Mouse (Mus musculus): ENCODE measurements around the gene 1700023F06Rik. TPM values are rescaled to one million over a fixed set of nuclear protein-coding genes. Genes with fewer than 3 reads are reported as not detected.

The 1700023F06Rik gene
- polyA plus RNA-seq, 1 experiment = not detected

- Histone ChIP-seq H3K4me1 (ENCODE audit: control insufficient read depth) (no peaks in the 10 kb centered on the region), H3K36me3 (ENCODE audit: control insufficient read depth) (no peaks in the 10 kb centered on the region), H3K27me3 (ENCODE audit: control insufficient read depth) (peaks cover 56% of the 10 kb centered on the region), H3K9me3 (ENCODE audit: control insufficient read depth, low read length) (no peaks in the 10 kb centered on the region), H3K4me3 (replicated peaks) (no peak overlapping the region)
- TF ChIP-seq GATA1 (IDR thresholded peaks at IDR 0.05; ENCODE audit: low read length) (no peak), TAL1 (IDR thresholded peaks at IDR 0.05; ENCODE audit: low read length) (no peak)
These were observed 11.0 kb downstream of the 1700023F06Rik start for GRCm38 (mm10) chr11:103197340-103197739.

DNA sequence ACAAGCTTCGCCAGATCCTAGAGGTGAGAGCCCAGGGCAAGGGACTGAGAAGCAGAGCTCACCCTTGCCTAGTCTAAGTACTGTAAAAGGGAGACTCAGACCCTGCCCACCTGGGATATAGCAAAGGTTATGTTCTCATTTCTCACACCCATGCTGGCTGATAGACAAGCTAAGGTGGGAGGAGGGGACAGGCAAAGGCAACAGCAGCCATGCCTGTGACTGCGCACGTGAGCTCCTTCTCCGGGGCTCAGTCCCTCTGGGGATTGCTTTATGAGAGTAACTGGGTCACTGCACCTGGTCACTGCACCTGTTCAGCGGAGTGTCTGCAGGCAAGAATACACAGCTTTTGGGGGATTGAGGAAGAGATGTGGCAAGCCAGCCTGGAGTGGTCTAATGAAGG, 12.7 kb downstream of the 1700023F06Rik start:
- H3K36me3 ChIP-seq (ENCODE audit: control insufficient read depth) = no peaks in the 10 kb centered on the region
- H3K27me3 ChIP-seq (ENCODE audit: control insufficient read depth) = peaks cover 61% of the 10 kb centered on the region
- no peak for TF ChIP-seq TAL1 (IDR thresholded peaks at IDR 0.05; ENCODE audit: low read length)
- TF ChIP-seq GATA1 (IDR thresholded peaks at IDR 0.05; ENCODE audit: low read length) = no peak
- no peak overlapping the region for H3K4me3 ChIP-seq (replicated peaks)
- no peaks in the 10 kb centered on the region for H3K9me3 ChIP-seq (ENCODE audit: control insufficient read depth, low read length)
- H3K4me1 ChIP-seq (ENCODE audit: control insufficient read depth) = no peaks in the 10 kb centered on the region

DNA sequence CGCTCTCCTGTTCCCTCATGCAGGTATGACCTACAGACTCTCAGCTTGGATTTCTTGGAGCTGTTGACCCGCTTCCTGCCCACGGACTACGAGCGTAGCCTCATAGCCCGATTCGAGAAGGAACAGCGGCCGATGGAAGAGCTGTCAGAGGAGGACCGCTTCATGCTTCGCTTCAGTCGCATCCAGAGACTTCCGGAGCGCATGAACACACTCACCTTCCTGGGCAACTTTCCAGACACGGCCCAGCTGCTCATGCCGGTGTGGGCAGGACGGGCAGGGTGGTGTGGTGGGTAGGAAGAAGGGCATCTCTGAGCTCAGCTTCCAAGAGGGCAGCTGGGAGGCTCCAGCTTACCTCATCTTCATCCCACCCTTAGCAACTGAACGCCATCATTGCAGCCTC, 13.1 kb downstream of the 1700023F06Rik start:
- Histone ChIP-seq H3K9me3 (ENCODE audit: control insufficient read depth, low read length) (no peaks in the 10 kb centered on the region), H3K36me3 (ENCODE audit: control insufficient read depth) (no peaks in the 10 kb centered on the region), H3K27me3 (ENCODE audit: control insufficient read depth) (peaks cover 60% of the 10 kb centered on the region), H3K4me1 (ENCODE audit: control insufficient read depth) (no peaks in the 10 kb centered on the region), H3K4me3 (replicated peaks) (no peak overlapping the region)
- no peak for TF ChIP-seq TAL1 (IDR thresholded peaks at IDR 0.05; ENCODE audit: low read length)
- TF ChIP-seq GATA1 (IDR thresholded peaks at IDR 0.05; ENCODE audit: low read length) = no peak

- H3K4me1 ChIP-seq (ENCODE audit: control insufficient read depth) = no peaks in the 10 kb centered on the region
- H3K36me3 ChIP-seq (ENCODE audit: control insufficient read depth) = no peaks in the 10 kb centered on the region
- H3K4me3 ChIP-seq (replicated peaks) = no peak overlapping the region
- no peaks in the 10 kb centered on the region for H3K9me3 ChIP-seq (ENCODE audit: control insufficient read depth, low read length)
- no peak for TF ChIP-seq GATA1 (IDR thresholded peaks at IDR 0.05; ENCODE audit: low read length)
- no peak for TF ChIP-seq TAL1 (IDR thresholded peaks at IDR 0.05; ENCODE audit: low read length)
- H3K27me3 ChIP-seq (ENCODE audit: control insufficient read depth) = peaks cover 46% of the 10 kb centered on the region
These were observed 14.6 kb downstream of the 1700023F06Rik start for GRCm38 (mm10) chr11:103193825-103194168.

DNA sequence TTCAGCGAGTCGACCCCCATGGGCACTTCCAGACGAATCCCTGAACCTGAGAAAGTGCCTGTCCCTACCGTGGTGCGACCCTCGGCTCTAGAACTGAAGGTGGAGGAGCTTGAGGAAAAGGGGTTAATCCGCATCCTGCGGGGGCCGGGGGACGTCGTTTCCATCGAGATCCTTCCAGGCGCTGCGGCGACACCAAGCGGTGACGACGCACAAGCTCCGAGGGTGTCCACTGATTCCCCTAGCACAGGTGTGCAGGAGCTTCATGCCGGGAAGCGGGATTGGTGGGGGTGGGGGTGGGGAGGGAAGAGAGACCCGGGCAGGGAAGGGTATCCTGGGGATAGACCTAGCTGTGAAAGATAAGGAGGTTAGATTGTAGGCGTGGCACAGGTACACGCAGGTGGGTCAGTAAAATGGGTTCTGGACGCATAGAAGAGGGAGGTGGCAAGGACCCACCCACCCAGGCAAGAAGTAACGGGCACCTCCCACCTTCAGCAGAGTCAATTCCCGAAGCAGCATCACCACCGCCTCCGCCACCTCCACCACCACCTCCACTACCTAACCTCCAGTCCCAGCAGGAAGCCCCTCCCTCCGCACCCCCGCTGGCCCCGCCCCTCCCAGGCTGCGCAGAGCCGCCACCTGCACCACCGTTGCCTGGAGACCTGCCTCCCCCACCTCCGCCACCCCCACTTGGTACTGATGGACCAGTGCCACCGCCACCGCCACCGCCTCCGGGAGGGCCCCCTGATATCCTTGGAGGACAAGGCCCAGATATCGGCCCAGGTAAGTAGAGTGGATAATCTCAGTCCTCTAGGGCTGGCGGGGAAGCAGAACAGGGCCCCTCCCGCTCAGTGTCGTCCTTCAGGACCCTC, 15.2 kb downstream of the 1700023F06Rik start:
- no peak overlapping the region for H3K4me3 ChIP-seq (replicated peaks)
- no peaks in the 10 kb centered on the region for H3K9me3 ChIP-seq (ENCODE audit: control insufficient read depth, low read length)
- H3K4me1 ChIP-seq (ENCODE audit: control insufficient read depth) = no peaks in the 10 kb centered on the region
- no peaks in the 10 kb centered on the region for H3K36me3 ChIP-seq (ENCODE audit: control insufficient read depth)
- peaks cover 42% of the 10 kb centered on the region for H3K27me3 ChIP-seq (ENCODE audit: control insufficient read depth)
- TF ChIP-seq TAL1 (IDR thresholded peaks at IDR 0.05; ENCODE audit: low read length) = no peak
- TF ChIP-seq GATA1 (IDR thresholded peaks at IDR 0.05; ENCODE audit: low read length) = no peak

GRCm38 (mm10) chr11:103192230-103192955, 16.0 kb downstream of the 1700023F06Rik start:
- Histone ChIP-seq H3K4me3 (replicated peaks) (no peak overlapping the region), H3K36me3 (ENCODE audit: control insufficient read depth) (no peaks in the 10 kb centered on the region), H3K27me3 (ENCODE audit: control insufficient read depth) (peaks cover 36% of the 10 kb centered on the region)

GRCm38 (mm10) chr11:103184891-103185290, 23.5 kb downstream of the 1700023F06Rik start:
- TF ChIP-seq GATA1 (IDR thresholded peaks at IDR 0.05; ENCODE audit: low read length) = no peak
- TF ChIP-seq TAL1 (IDR thresholded peaks at IDR 0.05; ENCODE audit: low read length) = no peak
- no peaks in the 10 kb centered on the region for H3K27me3 ChIP-seq (ENCODE audit: control insufficient read depth)
- H3K9me3 ChIP-seq (ENCODE audit: control insufficient read depth, low read length) = no peaks in the 10 kb centered on the region
- H3K36me3 ChIP-seq (ENCODE audit: control insufficient read depth) = no peaks in the 10 kb centered on the region
- H3K4me3 ChIP-seq (replicated peaks) = no peak overlapping the region
- no peaks in the 10 kb centered on the region for H3K4me1 ChIP-seq (ENCODE audit: control insufficient read depth)

More at GRCm38 (mm10) chr11:103192230-103192955, 16.0 kb downstream of the 1700023F06Rik start:
- no peak for TF ChIP-seq GATA1 (IDR thresholded peaks at IDR 0.05; ENCODE audit: low read length)
- TF ChIP-seq TAL1 (IDR thresholded peaks at IDR 0.05; ENCODE audit: low read length) = no peak
- no peaks in the 10 kb centered on the region for H3K9me3 ChIP-seq (ENCODE audit: control insufficient read depth, low read length)
- no peaks in the 10 kb centered on the region for H3K4me1 ChIP-seq (ENCODE audit: control insufficient read depth)

GRCm38 (mm10) chr11:103181911-103182310, 26.4 kb downstream of the 1700023F06Rik start:
- no peaks in the 10 kb centered on the region for H3K9me3 ChIP-seq (ENCODE audit: control insufficient read depth, low read length)
- no peaks in the 10 kb centered on the region for H3K4me1 ChIP-seq (ENCODE audit: control insufficient read depth)
- H3K27me3 ChIP-seq (ENCODE audit: control insufficient read depth) = no peaks in the 10 kb centered on the region
- TF ChIP-seq GATA1 (IDR thresholded peaks at IDR 0.05; ENCODE audit: low read length) (no peak), TAL1 (IDR thresholded peaks at IDR 0.05; ENCODE audit: low read length) (no peak)
- H3K36me3 ChIP-seq (ENCODE audit: control insufficient read depth) = no peaks in the 10 kb centered on the region
- H3K4me3 ChIP-seq (replicated peaks) = no peak overlapping the region

- no peak overlapping the region for H3K4me3 ChIP-seq (replicated peaks)
- no peaks in the 10 kb centered on the region for H3K9me3 ChIP-seq (ENCODE audit: control insufficient read depth, low read length)
- TF ChIP-seq GATA1 (IDR thresholded peaks at IDR 0.05; ENCODE audit: low read length) = no peak
- TF ChIP-seq TAL1 (IDR thresholded peaks at IDR 0.05; ENCODE audit: low read length) = no peak
- no peaks in the 10 kb centered on the region for H3K27me3 ChIP-seq (ENCODE audit: control insufficient read depth)
- no peaks in the 10 kb centered on the region for H3K36me3 ChIP-seq (ENCODE audit: control insufficient read depth)
- no peaks in the 10 kb centered on the region for H3K4me1 ChIP-seq (ENCODE audit: control insufficient read depth)
These were observed 27.0 kb downstream of the 1700023F06Rik start for GRCm38 (mm10) chr11:103181349-103181748.
